Mouse (Mus musculus): ENCODE results near the gene Fkbp5. TPM values are rescaled to one million over a fixed set of nuclear protein-coding genes. Genes with fewer than 3 reads are reported as not detected.

Gene Fkbp5
- total RNA-seq, 4 experiments from 2014 or later: 77.9 to 150 (median 98.7) TPM

GRCm38 (mm10) chr17:28502196-28502821, 15.0 kb downstream of the Fkbp5 start:
- no peak for DNase-seq

GRCm38 (mm10) chr17:28500465-28500864, 16.9 kb downstream of the Fkbp5 start:
- DNase-seq: no peak

GRCm38 (mm10) chr17:28499190-28499589, 18.1 kb downstream of the Fkbp5 start:
- no peak for DNase-seq

- no peak for DNase-seq
Measured at GRCm38 (mm10) chr17:28495832-28496231, 21.5 kb downstream of the Fkbp5 start.

- DNase-seq: no peak
Measured at GRCm38 (mm10) chr17:28491035-28491770, 26.1 kb downstream of the Fkbp5 start.

GRCm38 (mm10) chr17:28488258-28489013, 28.9 kb downstream of the Fkbp5 start:
- no peak for DNase-seq

GRCm38 (mm10) chr17:28487584-28488257, 29.6 kb downstream of the Fkbp5 start:
- no peak for DNase-seq

- no peak for DNase-seq
Measured at GRCm38 (mm10) chr17:28486720-28487119, 30.6 kb downstream of the Fkbp5 start.

GRCm38 (mm10) chr17:28485977-28486400, 31.3 kb downstream of the Fkbp5 start:
- peak; percentile 98 for DNase-seq

GRCm38 (mm10) chr17:28485446-28485948, 31.8 kb downstream of the Fkbp5 start:
- peak; percentile 29 for DNase-seq

GRCm38 (mm10) chr17:28484704-28485445, 32.5 kb downstream of the Fkbp5 start:
- DNase-seq: no peak

- no peak for DNase-seq
Measured at GRCm38 (mm10) chr17:28477421-28477820, 39.9 kb downstream of the Fkbp5 start.

- DNase-seq: no peak
Measured at GRCm38 (mm10) chr17:28476441-28476840, 40.9 kb downstream of the Fkbp5 start.

- no peak for DNase-seq
Measured at GRCm38 (mm10) chr17:28475593-28476325, 41.6 kb downstream of the Fkbp5 start.

- DNase-seq: peak; percentile 53
Measured at GRCm38 (mm10) chr17:28472696-28473095, 44.6 kb downstream of the Fkbp5 start.

GRCm38 (mm10) chr17:28470876-28471275, 46.5 kb downstream of the Fkbp5 start:
- no peak for DNase-seq

- no peak for DNase-seq
Measured at GRCm38 (mm10) chr17:28467749-28468148, 49.6 kb downstream of the Fkbp5 start.

GRCm38 (mm10) chr17:28465968-28466367, 51.4 kb downstream of the Fkbp5 start:
- no peak for DNase-seq

GRCm38 (mm10) chr17:28463701-28464443, 53.5 kb downstream of the Fkbp5 start:
- peak; percentile 41 for DNase-seq

GRCm38 (mm10) chr17:28460388-28460787, 56.9 kb downstream of the Fkbp5 start:
- no peak for DNase-seq
